Mouse (Mus musculus) testis, adult 2 months (tissue): ENCODE measurements around the gene Noc3l. TPM values are rescaled to one million over a fixed set of nuclear protein-coding genes. Genes with fewer than 3 reads are reported as not detected.

Experiments used
- H3K27ac ChIP-seq: fragments of 200-500 bp; 2 replicates; pipeline ENCODE4 v1.5.1; 2012; ENCODE audit warnings: low read depth, low read length; ENCODE audit not compliant: control insufficient read depth, insufficient read depth
- H3K27me3 ChIP-seq: fragments of 200-500 bp; 2 replicates; pipeline ENCODE4 v1.6.1; 2012; ENCODE audit warnings: mild to moderate bottlenecking, low read length, moderate library complexity; ENCODE audit not compliant: control insufficient read depth, insufficient read depth
- H3K36me3 ChIP-seq: fragments of 200-500 bp; 2 replicates; pipeline ENCODE4 v1.6.1; 2012; ENCODE audit warnings: mild to moderate bottlenecking, low read length; ENCODE audit not compliant: control insufficient read depth, insufficient read depth
- H3K4me1 ChIP-seq: fragments of 200-500 bp; 2 replicates; pipeline ENCODE4 v1.6.1; 2012; ENCODE audit warnings: low read length; ENCODE audit not compliant: control insufficient read depth, insufficient read depth
- H3K4me3 ChIP-seq: fragments of 200-500 bp; 2 replicates; pipeline ENCODE4 v1.5.1; 2012; ENCODE audit warnings: low read depth, mild to moderate bottlenecking, low read length, moderate library complexity, mixed read lengths; ENCODE audit not compliant: control insufficient read depth
- CTCF ChIP-seq: fragments of 200-500 bp; IDR thresholded peaks from 2 replicates; pipeline ENCODE4 v1.5.1; 2012; ENCODE audit warnings: low read depth, mild to moderate bottlenecking, inconsistent platforms, low read length, moderate library complexity; ENCODE audit not compliant: control insufficient read depth, insufficient read depth, insufficient replicate concordance
- POLR2A ChIP-seq: fragments of 200-500 bp; IDR thresholded peaks from 2 replicates; pipeline ENCODE4 v1.6.1; 2012; ENCODE audit warnings: low read depth, mild to moderate bottlenecking, inconsistent platforms, low read length, moderate library complexity; ENCODE audit not compliant: control insufficient read depth
- polyA plus RNA-seq: library from polyadenylated mRNA; depleted of rRNA; stranded (reverse); fragments of >200 nt; gene quantifications from 2 replicates; pipeline ENCODE4 v1.2.3, GENCODE M21; 2012; rRNA removed

Noc3l gene
- polyA plus RNA-seq, 1 experiment = 3.4 TPM

- Histone ChIP-seq H3K4me1 (no peaks in the 10 kb centered on the region; the same call in 1 of the 2 replicates), H3K36me3 (no peaks in the 10 kb centered on the region), H3K27me3 (no peaks in the 10 kb centered on the region), H3K27ac (no peak overlapping the region), H3K4me3 (peak overlapping the region; percentile 69)
- TF ChIP-seq CTCF = no peak
- TF ChIP-seq POLR2A = no peak
Measured at GRCm38 (mm10) chr19:38758685-38759472, 60.2 kb downstream of the Noc3l start.

- H3K4me1 ChIP-seq = no peaks in the 10 kb centered on the region; the same call in 1 of the 2 replicates
- H3K4me3 ChIP-seq = peak overlapping the region; percentile 74
- H3K27ac ChIP-seq = no peak overlapping the region
- H3K36me3 ChIP-seq = no peaks in the 10 kb centered on the region
- TF ChIP-seq CTCF = no peak
- no peak for TF ChIP-seq POLR2A
- no peaks in the 10 kb centered on the region for H3K27me3 ChIP-seq
Measured at GRCm38 (mm10) chr19:38758056-38758455, 61.0 kb downstream of the Noc3l start.

GRCm38 (mm10) chr19:38757161-38757560, 61.9 kb downstream of the Noc3l start:
- Histone ChIP-seq H3K36me3 (no peaks in the 10 kb centered on the region), H3K4me1 (no peaks in the 10 kb centered on the region; the same call in 1 of the 2 replicates), H3K4me3 (peak overlapping the region; percentile 49; the same call in 1 of the 2 replicates), H3K27me3 (no peaks in the 10 kb centered on the region), H3K27ac (no peak overlapping the region)
- TF ChIP-seq POLR2A = no peak
- no peak for TF ChIP-seq CTCF

- H3K27ac ChIP-seq = no peak overlapping the region
- TF ChIP-seq CTCF = no peak
- TF ChIP-seq POLR2A = no peak
- no peaks in the 10 kb centered on the region for H3K27me3 ChIP-seq
- no peaks in the 10 kb centered on the region for H3K36me3 ChIP-seq
- no peak overlapping the region for H3K4me3 ChIP-seq
- no peaks in the 10 kb centered on the region for H3K4me1 ChIP-seq
Measured at GRCm38 (mm10) chr19:38750192-38750591, 68.8 kb downstream of the Noc3l start.

GRCm38 (mm10) chr19:38746492-38747014, 72.5 kb downstream of the Noc3l start:
- Histone ChIP-seq H3K4me3 (no peak overlapping the region), H3K4me1 (no peaks in the 10 kb centered on the region), H3K27ac (no peak overlapping the region), H3K36me3 (no peaks in the 10 kb centered on the region), H3K27me3 (no peaks in the 10 kb centered on the region)
- TF ChIP-seq POLR2A = no peak
- no peak for TF ChIP-seq CTCF

GRCm38 (mm10) chr19:38745810-38746491, 73.1 kb downstream of the Noc3l start:
- Histone ChIP-seq H3K36me3 (no peaks in the 10 kb centered on the region), H3K4me1 (no peaks in the 10 kb centered on the region), H3K27ac (no peak overlapping the region), H3K27me3 (no peaks in the 10 kb centered on the region), H3K4me3 (no peak overlapping the region)
- TF ChIP-seq POLR2A (no peak), CTCF (no peak)

- H3K4me1 ChIP-seq = no peaks in the 10 kb centered on the region
- no peaks in the 10 kb centered on the region for H3K36me3 ChIP-seq
- H3K27ac ChIP-seq = no peak overlapping the region
- no peaks in the 10 kb centered on the region for H3K27me3 ChIP-seq
- TF ChIP-seq CTCF (no peak), POLR2A (no peak)
- no peak overlapping the region for H3K4me3 ChIP-seq
Measured at GRCm38 (mm10) chr19:38744546-38744945, 74.5 kb downstream of the Noc3l start.

Other genes with a start within 250 kb of the Noc3l start
- 4.8 and 5.0 TPM in 2 replicates for gene Tbc1d12, start 17.3 kb upstream of the Noc3l start, polyA plus RNA-seq
- 2.7 and 5.5 TPM in 2 replicates for gene Hells, start 111.7 kb upstream of the Noc3l start, polyA plus RNA-seq
- gene Cyp2c55, start 187.8 kb upstream of the Noc3l start, polyA plus RNA-seq = 0.37 and 0.93 TPM in 2 replicates
- 0.41 and 0.55 TPM in 2 replicates for gene Cyp2c65, start 241.8 kb upstream of the Noc3l start, polyA plus RNA-seq